Comparison of ENCODE assay signal across 22 mouse cellular contexts in the genomic region with DNA sequence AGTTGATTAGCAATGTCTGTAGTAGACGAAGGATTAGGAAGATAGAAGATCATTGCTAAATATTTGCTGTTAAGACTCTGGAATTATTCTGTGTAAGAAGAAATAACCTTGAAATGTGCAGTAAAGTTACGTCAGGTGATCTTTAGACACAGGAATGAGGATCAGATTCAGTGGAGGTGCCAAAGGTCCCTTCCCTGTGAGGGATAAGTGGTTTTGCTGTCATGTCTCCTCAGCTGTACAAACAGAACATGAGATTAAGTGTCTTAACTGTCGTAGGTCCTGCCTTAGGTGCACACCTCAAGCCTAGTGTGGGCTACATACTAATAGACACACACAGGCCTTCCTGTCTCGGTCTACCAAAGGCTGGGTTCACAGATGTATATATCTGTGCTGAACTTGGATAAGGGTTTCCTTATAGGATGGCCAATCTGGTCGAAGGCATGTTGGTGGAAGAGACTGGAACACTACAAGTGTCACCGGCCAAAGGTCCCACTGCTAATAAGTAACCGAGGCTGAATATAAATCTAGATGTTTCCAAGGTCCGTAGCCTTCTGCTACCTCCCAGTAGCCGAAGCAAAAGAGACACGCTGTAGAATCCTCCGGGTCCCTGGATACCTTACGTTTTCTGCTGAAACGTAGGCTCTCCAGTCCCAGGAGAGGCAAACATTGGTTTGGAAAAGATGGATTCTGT.
DNase-seq lines count a peak whose midpoint lies in the region; ATAC-seq and TF ChIP-seq lines count a peak whose summit lies in the region.
"Had no signal": no experiment of that assay in that cellular context is flagged by ENCODE, and none has a peak within 500 bp of the region (broad histone marks: within the 10 kb centered on the region; RNA-seq: fewer than 3 reads in every experiment).

No protein-coding gene starts in this region.

- TF ChIP-seq CTCF in small intestine, adult 2 months (IDR thresholded peaks at IDR 0.05; ENCODE audit: extremely low read depth, insufficient read length, insufficient replicate concordance, low read depth, low read length) = no peak

- no peak for TF ChIP-seq POLR2A in small intestine, adult 2 months (IDR thresholded peaks at IDR 0.05; ENCODE audit: low read depth, low read length)

- 58% methylated on average over 13 of the region's 13 CpGs for WGBS in kidney, embryonic 14.5 days
- WGBS in small intestine, adult 2 months = 32% methylated on average over 13 of the region's 13 CpGs
- 77% methylated on average over 13 of the region's 13 CpGs for WGBS in hindbrain, embryonic 13.5 days

- no peak overlapping the region for H3K9ac ChIP-seq in kidney, embryonic 14.5 days (ENCODE audit: low read depth, low read length)
- H3K9ac ChIP-seq in hindbrain, embryonic 13.5 days = no peak overlapping the region
- H3K9ac ChIP-seq: embryonic facial prominence, embryonic 13.5 days; heart, embryonic 12.5 days; hindbrain, embryonic 14.5 days; limb, embryonic 13.5 days; neural tube, embryonic 13.5 days had no signal

- no peak overlapping the region for H3K4me2 ChIP-seq in kidney, embryonic 14.5 days (replicated peaks; ENCODE audit: low read depth, low read length)
- no peak overlapping the region for H3K4me2 ChIP-seq in hindbrain, embryonic 13.5 days
- H3K4me2 ChIP-seq: embryonic facial prominence, embryonic 13.5 days; heart, embryonic 12.5 days; hindbrain, embryonic 14.5 days; limb, embryonic 13.5 days; liver, embryonic 11.5 days; midbrain, embryonic 11.5 days; neural tube, embryonic 13.5 days had no signal

- H3K36me3 ChIP-seq in kidney, embryonic 14.5 days (ENCODE audit: control insufficient read depth, insufficient read depth, low read length) = no peaks in the 10 kb centered on the region
- no peaks in the 10 kb centered on the region for H3K36me3 ChIP-seq in small intestine, adult 2 months (ENCODE audit: control insufficient read depth, insufficient read depth, low read length)
- no peaks in the 10 kb centered on the region for H3K36me3 ChIP-seq in hindbrain, embryonic 13.5 days
- H3K36me3 ChIP-seq: embryonic facial prominence, embryonic 13.5 days; forebrain, embryonic 10.5 days; heart, embryonic 12.5 days; limb, embryonic 13.5 days; neural tube, embryonic 13.5 days had no signal

- H3K4me3 ChIP-seq in kidney, embryonic 14.5 days (ENCODE audit: low read length) = no peak overlapping the region
- H3K4me3 ChIP-seq in small intestine, adult 2 months (ENCODE audit: low read depth, low read length) = no peak overlapping the region
- H3K4me3 ChIP-seq in hindbrain, embryonic 13.5 days = no peak overlapping the region
- H3K4me3 ChIP-seq: embryonic facial prominence, embryonic 13.5 days; forebrain, embryonic 10.5 days; heart, adult 2 months; heart, embryonic 12.5 days; limb, embryonic 13.5 days; myocyte; neural tube, embryonic 13.5 days had no signal

- H3K9me3 ChIP-seq in kidney, embryonic 14.5 days (ENCODE audit: control insufficient read depth, low read length) = no peaks in the 10 kb centered on the region
- H3K9me3 ChIP-seq in hindbrain, embryonic 13.5 days = no peaks in the 10 kb centered on the region
- H3K9me3 ChIP-seq: embryonic facial prominence, embryonic 13.5 days; forebrain, embryonic 10.5 days; heart, embryonic 12.5 days; limb, embryonic 13.5 days; neural tube, embryonic 13.5 days had no signal

- ATAC-seq in kidney, embryonic 14.5 days (ENCODE audit: low FRiP score, low TSS enrichment) = no peak
- ATAC-seq in hindbrain, embryonic 13.5 days (ENCODE audit: low FRiP score) = no peak

- no peak overlapping the region for H3K27ac ChIP-seq in kidney, embryonic 14.5 days (ENCODE audit: low read depth, low read length)
- H3K27ac ChIP-seq in small intestine, adult 2 months (ENCODE audit: insufficient read depth, low read depth, low read length) = peak overlapping the region; percentile 92
- no peak overlapping the region for H3K27ac ChIP-seq in hindbrain, embryonic 13.5 days
- H3K27ac ChIP-seq: embryonic facial prominence, embryonic 13.5 days; heart, adult 2 months; hindbrain, embryonic 14.5 days; limb, embryonic 13.5 days; neural tube, embryonic 13.5 days had no signal

- peak; percentile 48 for DNase-seq in kidney, adult 11 months
- peak; percentile 51 to 64 for DNase-seq in kidney, adult 8-10 months
- DNase-seq in kidney, postnatal 14 days = peak; percentile 37
- no peak for DNase-seq in natural killer cell, adult 2 months (ENCODE audit: low spot score in 2 of 2)
- DNase-seq in layer of hippocampus, postnatal 36 days = no peak
- DNase-seq: adrenal gland, adult 8-10 months; cerebellum, adult 9-10 months; heart, adult 2 months; heart, postnatal 4 days; lung, postnatal 36 days had no signal

- no peaks in the 10 kb centered on the region for H3K27me3 ChIP-seq in kidney, embryonic 14.5 days (ENCODE audit: control insufficient read depth, insufficient read depth, low read length)
- no peaks in the 10 kb centered on the region for H3K27me3 ChIP-seq in small intestine, adult 2 months (ENCODE audit: control insufficient read depth, insufficient read depth, low read length)
- H3K27me3 ChIP-seq in hindbrain, embryonic 13.5 days = 0 out of 2 replicates have a peak, but pooled peaks cover 4% of the 10 kb centered on the region
- H3K27me3 ChIP-seq: heart, embryonic 12.5 days; neural tube, embryonic 13.5 days had no signal

- peaks cover 10% of the 10 kb centered on the region; the same call in 1 of the 2 replicates for H3K4me1 ChIP-seq in kidney, embryonic 14.5 days (ENCODE audit: control insufficient read depth, insufficient read depth, low read length)
- H3K4me1 ChIP-seq in small intestine, adult 2 months (ENCODE audit: control insufficient read depth, insufficient read depth, insufficient read length, low read length) = peaks cover 7% of the 10 kb centered on the region; the same call in 1 of the 2 replicates
- peaks cover 12% of the 10 kb centered on the region for H3K4me1 ChIP-seq in hindbrain, embryonic 13.5 days (replicated peaks)

Comparison
In these comparisons a context has a peak if more than half of its experiments do, and no peak if none do; other contexts are left out.
1. DNase-seq: peak in kidney, adult 11 months (single experiment), kidney, adult 8-10 months (2 of 2) and kidney, postnatal 14 days (single experiment); none in natural killer cell, adult 2 months (0 of 2) and layer of hippocampus, postnatal 36 days (0 of 2).